Mouse (Mus musculus) CH12.LX (cell line): Measurements from ENCODE around the gene Gm16181. TPM values are rescaled to one million over a fixed set of nuclear protein-coding genes. Genes with fewer than 3 reads are reported as not detected.

Experiments
- DNase-seq: peaks from one replicate; pipeline ENCODE4 v3.0.0-alpha.2; 2013; ENCODE audit errors: extremely low read depth
- H3K27ac ChIP-seq: 2 replicates; pipeline ENCODE4 v1.5.1; 2012; ENCODE audit warnings: low read depth, mild to moderate bottlenecking, control low read depth, moderate library complexity; ENCODE audit not compliant: insufficient read depth
- H3K27me3 ChIP-seq: replicated peaks from 2 replicates; pipeline ENCODE3; 2012; ENCODE audit warnings: inconsistent platforms
- H3K36me3 ChIP-seq, 2 experiments: replicated peaks in 1 of 2; 2 replicates each; pipeline versions ENCODE3 to v1.6.1; 2012; ENCODE audit warnings: inconsistent platforms in 1 of 2, low read length in 1 of 2, mild to moderate bottlenecking in 1 of 2, mixed read lengths in 1 of 2, moderate library complexity in 1 of 2; ENCODE audit not compliant: control insufficient read depth in 1 of 2, insufficient read depth in 1 of 2
- H3K4me1 ChIP-seq, 2 experiments: 2 replicates each; pipeline ENCODE4 v1.6.1; 2012; ENCODE audit warnings: inconsistent platforms in 1 of 2, moderate library complexity in 1 of 2; ENCODE audit not compliant: insufficient read depth in 2 of 2, control insufficient read depth in 1 of 2
- H3K4me2 ChIP-seq: 2 replicates; pipeline ENCODE4 v1.6.1; 2012; ENCODE audit warnings: low read depth, mild to moderate bottlenecking, control low read depth; ENCODE audit not compliant: poor library complexity, insufficient read depth, severe bottlenecking
- H3K4me3 ChIP-seq, 3 experiments: fragments of 150-350 bp in 1 of 3; sonication (generic) in 1 of 3; replicated peaks in 1 of 3; 2 replicates each; pipeline versions ENCODE3 to v1.5.1; 2011 to 2012; ENCODE audit warnings: low read depth in 2 of 3, low read length in 2 of 3, mild to moderate bottlenecking in 2 of 3, moderate library complexity in 2 of 3, control low read depth in 1 of 3, improper control_type of control experiment in 1 of 3, inconsistent platforms in 1 of 3, mixed read lengths in 1 of 3; ENCODE audit not compliant: poor library complexity in 1 of 3
- H3K79me2 ChIP-seq: replicated peaks from 2 replicates; pipeline ENCODE4 v1.6.1; 2012; ENCODE audit warnings: mild to moderate bottlenecking, moderate library complexity; ENCODE audit not compliant: control insufficient read depth, poor library complexity, insufficient read depth, severe bottlenecking; ENCODE audit errors: extremely low read depth
- H3K9ac ChIP-seq: 2 replicates; pipeline ENCODE4 v1.6.1; 2012; ENCODE audit warnings: low read depth, mild to moderate bottlenecking, control low read depth, moderate library complexity; ENCODE audit not compliant: insufficient read depth
- H3K9me3 ChIP-seq: replicated peaks from 2 replicates; pipeline ENCODE3; 2012; ENCODE audit warnings: low read length, inconsistent platforms, mixed read lengths
- CHD2 ChIP-seq: IDR thresholded peaks from 2 replicates; pipeline ENCODE4 v1.6.1; 2011; ENCODE audit warnings: low read length, improper control_type of control experiment
- E2F4 ChIP-seq: IDR thresholded peaks from 2 replicates; pipeline ENCODE4 v1.6.1; 2011; ENCODE audit warnings: low read depth, low read length, improper control_type of control experiment; ENCODE audit not compliant: insufficient replicate concordance
- ELF1 ChIP-seq: IDR thresholded peaks from 2 replicates; pipeline ENCODE4 v1.6.1; 2014; ENCODE audit warnings: low read depth, mild to moderate bottlenecking, inconsistent platforms, low read length, improper control_type of control experiment
- ETS1 ChIP-seq: conservative IDR thresholded peaks from 2 replicates; pipeline ENCODE4 v1.6.1; 2012; ENCODE audit warnings: low read depth, mild to moderate bottlenecking, inconsistent platforms, low read length, improper control_type of control experiment, moderate library complexity
- GABPA ChIP-seq: IDR thresholded peaks from 2 replicates; pipeline ENCODE4 v1.6.1; 2012; ENCODE audit warnings: low read depth, low read length, improper control_type of control experiment, inconsistent platforms; ENCODE audit not compliant: insufficient replicate concordance
- IRF4 ChIP-seq: IDR thresholded peaks from 2 replicates; pipeline ENCODE4 v1.6.1; 2014; ENCODE audit warnings: low read depth, mild to moderate bottlenecking, inconsistent platforms, low read length, improper control_type of control experiment
- JUND ChIP-seq: conservative IDR thresholded peaks from 2 replicates; pipeline ENCODE4 v1.6.1; 2011; ENCODE audit warnings: low read depth, low read length, improper control_type of control experiment
- KAT2A ChIP-seq: IDR thresholded peaks from 2 replicates; pipeline ENCODE4 v1.6.1; 2012; ENCODE audit warnings: low read length, improper control_type of control experiment, inconsistent platforms; ENCODE audit not compliant: insufficient replicate concordance
- MAX ChIP-seq: IDR thresholded peaks from 2 replicates; pipeline ENCODE4 v1.6.1; 2011; ENCODE audit warnings: low read length, improper control_type of control experiment
- MAZ ChIP-seq: IDR thresholded peaks from 2 replicates; pipeline ENCODE4 v1.6.1; 2012; ENCODE audit warnings: low read depth, mild to moderate bottlenecking, inconsistent platforms, low read length, improper control_type of control experiment, moderate library complexity
- MEF2A ChIP-seq: IDR thresholded peaks from 2 replicates; pipeline ENCODE4 v1.6.1; 2014; ENCODE audit warnings: low read depth, mild to moderate bottlenecking, inconsistent platforms, low read length, improper control_type of control experiment, borderline replicate concordance
- NRF1 ChIP-seq: IDR thresholded peaks from 2 replicates; pipeline ENCODE4 v1.6.1; 2014; ENCODE audit warnings: low read depth, mild to moderate bottlenecking, inconsistent platforms, low read length, improper control_type of control experiment, moderate library complexity
- POLR2A ChIP-seq: IDR thresholded peaks from 2 replicates; pipeline ENCODE4 v1.6.1; 2011; ENCODE audit warnings: low read depth, mild to moderate bottlenecking, improper control_type of control experiment, low read length
- SIN3A ChIP-seq: IDR thresholded peaks from 2 replicates; pipeline ENCODE4 v1.6.1; 2012; ENCODE audit warnings: low read length, improper control_type of control experiment, inconsistent platforms
- SMC3 ChIP-seq: IDR thresholded peaks from 2 replicates; pipeline ENCODE4 v1.6.1; 2011; ENCODE audit warnings: low read depth, low read length, improper control_type of control experiment
- ZMIZ1 ChIP-seq: IDR thresholded peaks from 2 replicates; pipeline ENCODE4 v1.6.1; 2012; ENCODE audit warnings: low read depth, mild to moderate bottlenecking, inconsistent platforms, low read length, improper control_type of control experiment
- ZNF384 ChIP-seq: IDR thresholded peaks from 2 replicates; pipeline ENCODE4 v1.6.1; 2012; ENCODE audit warnings: low read depth, low read length, improper control_type of control experiment, inconsistent platforms
- dilution Hi-C: fragments of 300-500 bp; cut with MboI; formaldehyde crosslinking; loops from 2 replicates; pipeline ENCODE4 v1.14.3; 2020; ENCODE audit warnings: low sequenced_read_pairs; ENCODE audit not compliant: extremely low pct_unique_long_range_greater_than_20kb, extremely low pct_ligation_motif_present
- in situ Hi-C: fragments of 300-500 bp; cut with MboI; formaldehyde crosslinking; loops from 3 replicates; pipeline ENCODE4 v1.14.3; 2019; ENCODE audit warnings: low sequenced_read_pairs, low pct_ligation_motif_present, low pct_unique_long_range_greater_than_20kb, mixed read lengths
- polyA plus RNA-seq: library from polyadenylated mRNA; unstranded; fragments of >175 nt; gene quantifications from 2 replicates; pipeline ENCODE4 v1.2.1, GENCODE M21; 2012; ENCODE audit warnings: low read depth; ENCODE audit not compliant: insufficient read length
- total RNA-seq, 2 experiments: library from RNA; depleted of rRNA; stranded (reverse); fragments of 300-350 nt in 1 of 2; fragments of >200 nt in 1 of 2; gene quantifications; 2 replicates each; pipeline ENCODE4 v1.2.3; 2012 to 2014

The Gm16181 gene
- total and polyA plus RNA-seq, 3 experiments: not detected

GRCm38 (mm10) chr17:35202442-35202841, 18.2 kb upstream of the Gm16181 start:
- dilution Hi-C loops: no loop called here
- DNase-seq: no peak
- Histone ChIP-seq H3K4me1 (peaks cover 17 to 68% of the 10 kb centered on the region in 2 experiments; a peak in 3 of 4 replicates), H3K79me2 (peaks cover 28% of the 10 kb centered on the region), H3K9me3 (no peaks in the 10 kb centered on the region), H3K27me3 (no peaks in the 10 kb centered on the region), H3K36me3 (peaks cover 3 to 15% of the 10 kb centered on the region in 2 experiments), H3K4me3 (peak overlapping the region in 2 of 3 experiments; percentile 73 to 92), H3K4me2 (peak overlapping the region; percentile 95), H3K9ac (peak overlapping the region; percentile 83), H3K27ac (0 out of 2 replicates have a peak overlapping the region, but pooled peaks have one; percentile 67)
- TF ChIP-seq JUND (no peak), CHD2 (no peak), E2F4 (no peak), MAZ (no peak), ZNF384 (no peak), POLR2A (no peak), GABPA (no peak), NRF1 (no peak), SMC3 (no peak), SIN3A (no peak)
- in situ Hi-C loops: no loop called here

- no peaks in the 10 kb centered on the region for H3K9me3 ChIP-seq
- H3K9ac ChIP-seq: peak within 1 kb of the TSS; percentile 1; the same call in 1 of the 2 replicates
- peak; percentile 18; the same call in 1 of the 2 replicates for TF ChIP-seq ZMIZ1
- TF ChIP-seq KAT2A: no peak
- TF ChIP-seq SIN3A: peak; percentile 29; the same call in 1 of the 2 replicates
- TF ChIP-seq CHD2: peak; percentile 34; the same call in 1 of the 2 replicates
- no peak for TF ChIP-seq E2F4
- TF ChIP-seq ETS1: peak; percentile 38; the same call in 1 of the 2 replicates
- TF ChIP-seq ELF1: peak; percentile 58; the same call in 1 of the 2 replicates
- TF ChIP-seq MAX: 0 out of 2 replicates have a peak, but pooled peaks have one; percentile 17
- no peak for TF ChIP-seq IRF4
- TF ChIP-seq MEF2A: 0 out of 2 replicates have a peak, but pooled peaks have one; percentile 25
- TF ChIP-seq, all 38 proteins: peak for 7
- H3K27ac ChIP-seq: peak within 1 kb of the TSS; percentile 16; the same call in 1 of the 2 replicates
- DNase-seq: peak; percentile 69
- in situ Hi-C loops (no loop called here), dilution Hi-C loops (no loop called here)
- H3K4me1 ChIP-seq: peaks cover 21 to 72% of the 10 kb centered on the region in 2 experiments
- peak within 1 kb of the TSS; percentile 18 to 51 (median 38) for H3K4me3 ChIP-seq
- peaks cover 3 to 7% of the 10 kb centered on the region in 2 experiments for H3K36me3 ChIP-seq
- H3K27me3 ChIP-seq: no peaks in the 10 kb centered on the region
- H3K4me2 ChIP-seq: peak within 1 kb of the TSS; percentile 23
- H3K79me2 ChIP-seq: peaks cover 18% of the 10 kb centered on the region
Observed at GRCm38 (mm10) chr17:35204494-35205379, 15.9 kb upstream of the Gm16181 start, which contains the start of gene Lta. Gene Lta (minus strand): TSS chr17:35205351.
